Mouse (Mus musculus) stomach, embryonic 14.5 days (tissue): ENCODE measurements around the gene Prkch. TPM values are rescaled to one million over a fixed set of nuclear protein-coding genes. Genes with fewer than 3 reads are reported as not detected.
A peak's percentile ranks its signal among the peaks of the same experiment; 100 is the strongest.

Source experiments
- ATAC-seq: fragments of 200-750 bp; cut with Nextera tagmentation; 2 replicates; pipeline ENCODE4 v1.8.0; 2017; ENCODE audit warnings: low read depth, moderate TSS enrichment; ENCODE audit not compliant: insufficient number of reproducible peaks, insufficient read depth, low FRiP score
- H3K27ac ChIP-seq: fragments of 300-500 bp; sonication (generic); 2 replicates; pipeline ENCODE4 v1.5.1; 2014; ENCODE audit warnings: mild to moderate bottlenecking, low read length, moderate library complexity, mixed read lengths
- H3K27me3 ChIP-seq: fragments of 300-500 bp; sonication (generic); 2 replicates; pipeline ENCODE4 v1.6.1; 2014; ENCODE audit warnings: low read length, control low read depth, mixed read lengths; ENCODE audit not compliant: control insufficient read depth, insufficient read depth
- H3K36me3 ChIP-seq: fragments of 300-500 bp; sonication (generic); 2 replicates; pipeline ENCODE4 v1.6.1; 2014; ENCODE audit warnings: mild to moderate bottlenecking, control low read depth, low read length, moderate library complexity, mixed read lengths; ENCODE audit not compliant: control insufficient read depth, insufficient read depth
- H3K4me1 ChIP-seq: fragments of 300-500 bp; sonication (generic); 2 replicates; pipeline ENCODE4 v1.6.1; 2014; ENCODE audit warnings: low read length, control low read depth, mixed read lengths; ENCODE audit not compliant: control insufficient read depth, insufficient read depth
- H3K4me2 ChIP-seq: fragments of 300-500 bp; sonication (generic); replicated peaks from 2 replicates; pipeline ENCODE4 v1.6.1; 2014; ENCODE audit warnings: low read depth, low read length, control low read depth
- H3K4me3 ChIP-seq: fragments of 300-500 bp; sonication (generic); 2 replicates; pipeline ENCODE4 v1.5.1; 2014; ENCODE audit warnings: low read depth, low read length, control low read depth
- H3K9ac ChIP-seq: fragments of 300-500 bp; sonication (generic); replicated peaks from 2 replicates; pipeline ENCODE4 v1.6.1; 2014; ENCODE audit warnings: low read depth, mild to moderate bottlenecking, control low read depth, low read length, moderate library complexity, mixed read lengths
- H3K9me3 ChIP-seq: fragments of 300-500 bp; sonication (generic); 2 replicates; pipeline ENCODE4 v1.6.1; 2016; ENCODE audit warnings: low read depth, low read length, control low read depth; ENCODE audit not compliant: control insufficient read depth
- WGBS: fragments of 180-500 bp; shearing (Covaris S2); extraction: QIAGEN DNeasy Blood & Tissue Kit; methylation state at CpG from one replicate; pipeline ENCODE4 v1.1.7; 2014; 5-methylcytosine and 5-hydroxymethylcytosine counted together
- polyA plus RNA-seq: library from polyadenylated mRNA; unstranded; fragments of >200 nt; fragmentation: Nextera tagmentation; extraction: Ambion mirVana; gene quantifications from 2 replicates; pipeline ENCODE4 v1.2.1, GENCODE M21; 2014

Prkch gene
- polyA plus RNA-seq, 1 experiment from 2014 or later = 12.1 TPM

- WGBS = 3% methylated on average over 7 of the region's 7 CpGs
- H3K4me3 ChIP-seq = peak overlapping the region; percentile 50
- H3K36me3 ChIP-seq = no peaks in the 10 kb centered on the region
- ATAC-seq = no peak
- H3K9ac ChIP-seq = no peak overlapping the region; the same call in 1 of the 2 replicates
- H3K27ac ChIP-seq = no peak overlapping the region
- no peaks in the 10 kb centered on the region for H3K9me3 ChIP-seq
- peak overlapping the region; percentile 81 for H3K4me2 ChIP-seq
- H3K4me1 ChIP-seq = 0 out of 2 replicates have a peak, but pooled peaks cover 4% of the 10 kb centered on the region
- H3K27me3 ChIP-seq = peaks cover 5% of the 10 kb centered on the region; the same call in 1 of the 2 replicates
Measured at GRCm38 (mm10) chr12:73585850-73586249, 1.3 kb downstream of the Prkch start.

GRCm38 (mm10) chr12:73587262-73587661 lies 2.7 kb downstream of the Prkch start:
- 47% methylated on average over 3 of the region's 3 CpGs for WGBS
- no peaks in the 10 kb centered on the region for H3K36me3 ChIP-seq
- H3K4me1 ChIP-seq = 0 out of 2 replicates have a peak, but pooled peaks cover 4% of the 10 kb centered on the region
- peaks cover 5% of the 10 kb centered on the region; the same call in 1 of the 2 replicates for H3K27me3 ChIP-seq
- H3K27ac ChIP-seq = no peak overlapping the region
- H3K4me3 ChIP-seq = no peak overlapping the region
- H3K4me2 ChIP-seq = no peak overlapping the region
- no peak overlapping the region for H3K9ac ChIP-seq
- ATAC-seq = no peak
- H3K9me3 ChIP-seq = no peaks in the 10 kb centered on the region

- no peak overlapping the region for H3K27ac ChIP-seq
- no peak overlapping the region for H3K9ac ChIP-seq
- peaks cover 5% of the 10 kb centered on the region; the same call in 1 of the 2 replicates for H3K27me3 ChIP-seq
- 74% methylated on average over 15 of the region's 15 CpGs for WGBS
- no peaks in the 10 kb centered on the region for H3K36me3 ChIP-seq
- H3K4me1 ChIP-seq = no peaks in the 10 kb centered on the region
- H3K4me3 ChIP-seq = no peak overlapping the region
- no peaks in the 10 kb centered on the region for H3K9me3 ChIP-seq
- no peak for ATAC-seq
- H3K4me2 ChIP-seq = no peak overlapping the region
Measured at GRCm38 (mm10) chr12:73590627-73591276, 6.2 kb downstream of the Prkch start.

GRCm38 (mm10) chr12:73591625-73592024 lies 7.0 kb downstream of the Prkch start:
- no peak overlapping the region for H3K9ac ChIP-seq
- no peaks in the 10 kb centered on the region for H3K4me1 ChIP-seq
- no peaks in the 10 kb centered on the region for H3K27me3 ChIP-seq
- H3K36me3 ChIP-seq = no peaks in the 10 kb centered on the region
- no peak overlapping the region for H3K4me3 ChIP-seq
- no peak overlapping the region for H3K4me2 ChIP-seq
- WGBS = 53% methylated on average over 10 of the region's 11 CpGs
- H3K9me3 ChIP-seq = no peaks in the 10 kb centered on the region
- H3K27ac ChIP-seq = no peak overlapping the region
- ATAC-seq = no peak

GRCm38 (mm10) chr12:73593021-73593798 lies 8.6 kb downstream of the Prkch start:
- H3K27me3 ChIP-seq = no peaks in the 10 kb centered on the region
- ATAC-seq = no peak
- no peak overlapping the region for H3K9ac ChIP-seq
- H3K27ac ChIP-seq = no peak overlapping the region
- 90% methylated on average over 12 of the region's 12 CpGs for WGBS
- no peaks in the 10 kb centered on the region for H3K9me3 ChIP-seq
- H3K4me3 ChIP-seq = no peak overlapping the region
- no peaks in the 10 kb centered on the region for H3K4me1 ChIP-seq
- H3K4me2 ChIP-seq = no peak overlapping the region
- no peaks in the 10 kb centered on the region for H3K36me3 ChIP-seq

GRCm38 (mm10) chr12:73594177-73594745 lies 9.7 kb downstream of the Prkch start:
- Histone ChIP-seq H3K27ac (no peak overlapping the region), H3K36me3 (no peaks in the 10 kb centered on the region), H3K9ac (no peak overlapping the region), H3K27me3 (no peaks in the 10 kb centered on the region), H3K9me3 (no peaks in the 10 kb centered on the region), H3K4me1 (no peaks in the 10 kb centered on the region), H3K4me2 (no peak overlapping the region), H3K4me3 (no peak overlapping the region)
- 78% methylated on average over 9 of the region's 9 CpGs for WGBS
- ATAC-seq = no peak

GRCm38 (mm10) chr12:73595226-73595625 lies 10.6 kb downstream of the Prkch start:
- 76% methylated on average over 8 of the region's 8 CpGs for WGBS
- H3K36me3 ChIP-seq = no peaks in the 10 kb centered on the region
- no peak for ATAC-seq
- H3K27ac ChIP-seq = no peak overlapping the region
- no peak overlapping the region for H3K9ac ChIP-seq
- no peak overlapping the region for H3K4me2 ChIP-seq
- no peak overlapping the region for H3K4me3 ChIP-seq
- H3K4me1 ChIP-seq = no peaks in the 10 kb centered on the region
- H3K27me3 ChIP-seq = no peaks in the 10 kb centered on the region
- H3K9me3 ChIP-seq = no peaks in the 10 kb centered on the region

GRCm38 (mm10) chr12:73598241-73598640 lies 13.6 kb downstream of the Prkch start:
- H3K4me2 ChIP-seq = no peak overlapping the region
- H3K4me1 ChIP-seq = no peaks in the 10 kb centered on the region
- no peaks in the 10 kb centered on the region for H3K9me3 ChIP-seq
- H3K4me3 ChIP-seq = no peak overlapping the region
- no peaks in the 10 kb centered on the region for H3K27me3 ChIP-seq
- no peak overlapping the region for H3K9ac ChIP-seq
- H3K36me3 ChIP-seq = no peaks in the 10 kb centered on the region
- ATAC-seq = no peak
- no peak overlapping the region for H3K27ac ChIP-seq
- WGBS = 42% methylated on average over 6 of the region's 6 CpGs
